Mouse (Mus musculus) intestine, embryonic 14.5 days (tissue): ENCODE data around the gene Bst1. TPM values are rescaled to one million over a fixed set of nuclear protein-coding genes. Genes with fewer than 3 reads are reported as not detected.

ENCODE experiments used
- ATAC-seq: fragments of 200-750 bp; cut with Nextera tagmentation; replicated peaks from 2 replicates; pipeline ENCODE4 v1.8.0; 2017; ENCODE audit warnings: low read depth, moderate number of reproducible peaks, moderate TSS enrichment, moderate library complexity; ENCODE audit not compliant: low FRiP score, low TSS enrichment
- DNase-seq: peaks from one replicate; pipeline ENCODE4 v3.0.0-alpha.2; 2018; ENCODE audit warnings: low spot score
- H3K27ac ChIP-seq: fragments of 300-500 bp; sonication (generic); 2 replicates; pipeline ENCODE4 v1.5.1; 2014; ENCODE audit warnings: low read depth, mild to moderate bottlenecking, control low read depth
- H3K27me3 ChIP-seq: fragments of 300-500 bp; sonication (generic); replicated peaks from 2 replicates; pipeline ENCODE4 v1.6.1; 2014; ENCODE audit warnings: low read length, control low read depth; ENCODE audit not compliant: control insufficient read depth, insufficient read depth
- H3K36me3 ChIP-seq: fragments of 300-500 bp; sonication (generic); 2 replicates; pipeline ENCODE4 v1.6.1; 2014; ENCODE audit warnings: low read length, control low read depth; ENCODE audit not compliant: control insufficient read depth, insufficient read depth
- H3K4me1 ChIP-seq: fragments of 300-500 bp; sonication (generic); replicated peaks from 2 replicates; pipeline ENCODE4 v1.6.1; 2014; ENCODE audit warnings: low read length, control low read depth, mixed read lengths; ENCODE audit not compliant: control insufficient read depth, insufficient read depth
- H3K4me2 ChIP-seq: fragments of 300-500 bp; sonication (generic); 2 replicates; pipeline ENCODE4 v1.6.1; 2014; ENCODE audit warnings: low read length
- H3K4me3 ChIP-seq: fragments of 300-500 bp; sonication (generic); 2 replicates; pipeline ENCODE4 v1.5.1; 2014; ENCODE audit warnings: low read depth, low read length, control low read depth, mixed read lengths
- H3K9ac ChIP-seq: fragments of 300-500 bp; sonication (generic); 2 replicates; pipeline ENCODE4 v1.6.1; 2014; ENCODE audit warnings: mild to moderate bottlenecking, low read length
- H3K9me3 ChIP-seq: fragments of 300-500 bp; sonication (generic); 2 replicates; pipeline ENCODE4 v1.6.1; 2016; ENCODE audit warnings: low read length, control low read depth; ENCODE audit not compliant: control insufficient read depth
- WGBS: fragments of 180-500 bp; shearing (Covaris S2); extraction: QIAGEN DNeasy Blood & Tissue Kit; methylation state at CpG from one replicate; pipeline ENCODE4 v1.1.7; 2014; 5-methylcytosine and 5-hydroxymethylcytosine counted together
- polyA plus RNA-seq: library from polyadenylated mRNA; unstranded; fragments of >200 nt; fragmentation: Nextera tagmentation; extraction: Ambion mirVana; gene quantifications from 2 replicates; pipeline ENCODE4 v1.2.1, GENCODE M21; 2014

Bst1 gene
- polyA plus RNA-seq, 1 experiment from 2014 or later, result 0.38 TPM

DNA sequence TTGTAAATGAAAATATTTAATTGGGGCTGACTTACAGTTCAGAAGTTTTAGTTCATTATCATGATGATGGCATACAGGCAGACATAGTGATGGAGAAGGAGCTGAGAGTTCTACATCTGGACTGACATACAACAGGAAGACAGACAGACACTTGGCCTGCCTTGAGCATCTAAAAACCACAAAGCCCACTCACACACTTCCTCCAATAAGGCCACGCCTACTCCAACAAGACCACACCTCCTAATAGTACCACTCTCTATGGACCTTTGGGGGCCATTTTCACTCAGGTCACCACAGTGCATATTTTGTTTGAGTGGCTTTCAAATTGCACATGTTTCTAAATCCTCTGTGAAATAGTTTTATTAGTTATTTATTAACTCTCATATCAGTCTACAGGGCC, 53.2 kb downstream of the Bst1 start:
- no peaks in the 10 kb centered on the region for H3K27me3 ChIP-seq
- H3K27ac ChIP-seq, result no peak overlapping the region
- H3K9me3 ChIP-seq, result no peaks in the 10 kb centered on the region
- ATAC-seq, result no peak
- no peak overlapping the region for H3K4me2 ChIP-seq
- 73% methylated on average over 1 of the region's 1 CpGs for WGBS
- no peak overlapping the region for H3K9ac ChIP-seq
- DNase-seq, result no peak
- 0 out of 2 replicates have a peak, but pooled peaks cover 3% of the 10 kb centered on the region for H3K4me1 ChIP-seq
- no peak overlapping the region for H3K4me3 ChIP-seq
- H3K36me3 ChIP-seq, result no peaks in the 10 kb centered on the region

DNA sequence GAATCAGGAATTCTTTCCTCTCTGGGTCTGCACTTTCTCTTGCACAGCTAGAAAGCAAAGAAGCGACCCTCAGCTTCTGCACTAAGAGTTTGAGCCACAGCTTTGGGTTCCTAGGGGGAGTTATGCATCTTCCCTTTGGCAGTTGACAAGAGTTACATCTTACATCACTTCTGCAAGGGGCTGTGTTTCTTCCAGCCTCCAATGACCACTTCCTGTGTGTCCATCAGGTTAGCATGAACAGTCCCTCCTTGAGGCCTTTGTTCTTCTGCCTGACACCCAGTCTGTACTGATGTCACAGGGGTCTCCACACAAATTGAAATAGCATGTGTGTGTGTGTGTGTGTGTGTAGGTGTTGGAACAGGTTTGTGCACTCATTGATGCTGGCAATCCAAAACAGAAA, 54.0 kb downstream of the Bst1 start:
- Histone ChIP-seq H3K36me3 (no peaks in the 10 kb centered on the region), H3K9me3 (no peaks in the 10 kb centered on the region), H3K4me1 (0 out of 2 replicates have a peak, but pooled peaks cover 3% of the 10 kb centered on the region), H3K4me2 (no peak overlapping the region), H3K9ac (no peak overlapping the region), H3K27me3 (no peaks in the 10 kb centered on the region), H3K27ac (no peak overlapping the region), H3K4me3 (no peak overlapping the region)
- DNase-seq (no peak), ATAC-seq (no peak)
- 54% methylated on average over 1 of the region's 1 CpGs for whole genome bisulfite sequencing

DNA sequence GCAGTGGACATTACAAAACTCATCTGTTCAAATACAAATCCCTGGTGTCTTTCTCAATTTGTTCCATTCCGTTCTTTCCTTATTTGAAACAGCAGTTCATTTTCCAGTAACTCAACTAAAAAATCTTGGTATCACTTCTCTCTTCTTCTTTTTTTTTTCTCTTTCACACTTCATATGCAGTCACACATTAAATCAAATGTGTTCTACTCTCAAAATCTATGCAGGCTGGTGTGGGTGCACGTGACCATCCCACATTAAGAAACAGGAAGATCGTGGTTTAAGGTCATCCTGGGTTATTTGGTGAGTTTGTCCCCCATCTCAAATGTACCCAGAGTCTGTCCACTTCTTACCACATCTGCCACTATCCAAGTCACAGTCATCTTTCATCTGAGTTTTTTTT, 63.3 kb downstream of the Bst1 start:
- Histone ChIP-seq H3K27ac (no peak overlapping the region), H3K4me1 (no peaks in the 10 kb centered on the region; the same call in 1 of the 2 replicates), H3K4me3 (no peak overlapping the region), H3K36me3 (no peaks in the 10 kb centered on the region), H3K4me2 (no peak overlapping the region), H3K9me3 (no peaks in the 10 kb centered on the region), H3K27me3 (no peaks in the 10 kb centered on the region), H3K9ac (no peak overlapping the region)
- 91% methylated on average over 3 of the region's 3 CpGs for WGBS
- no peak for ATAC-seq
- no peak for DNase-seq

DNA sequence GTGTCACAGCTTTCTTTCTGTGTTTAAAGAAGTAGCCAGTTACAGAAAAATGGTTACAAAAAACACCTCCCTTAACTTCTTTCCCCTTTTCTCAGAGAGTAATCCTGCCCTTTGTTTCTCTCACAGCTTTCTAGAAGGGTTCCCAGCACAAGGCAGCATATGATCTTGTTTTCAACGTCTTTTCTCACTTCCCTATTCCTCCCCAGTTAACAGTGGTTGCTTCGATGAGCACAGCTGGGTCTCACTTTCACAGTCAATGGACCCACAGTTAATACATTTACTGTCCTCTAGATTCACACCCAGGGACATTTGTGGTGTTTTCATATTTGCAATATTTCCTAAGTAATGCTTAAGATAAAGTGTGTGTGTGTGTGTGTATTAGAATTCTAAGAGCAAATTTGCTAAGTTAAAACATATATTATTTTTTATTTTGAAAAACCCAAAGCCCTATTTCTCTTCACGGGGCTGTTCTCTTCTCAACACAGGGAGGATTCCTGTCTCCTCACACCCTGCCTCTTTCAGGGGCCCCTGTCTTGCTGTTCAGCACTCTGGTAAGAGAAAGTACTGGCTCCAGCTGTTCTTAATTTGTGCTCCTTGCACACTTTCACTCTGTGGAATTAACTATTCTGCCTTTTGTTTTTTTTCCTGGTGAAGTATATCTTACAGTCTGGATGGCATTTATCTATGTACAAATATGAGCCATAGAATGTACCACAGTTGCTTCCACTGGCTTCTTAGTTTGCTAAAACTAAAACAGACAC, 66.6 kb downstream of the Bst1 start:
- Histone ChIP-seq H3K36me3 (no peaks in the 10 kb centered on the region), H3K9me3 (no peaks in the 10 kb centered on the region), H3K9ac (no peak overlapping the region), H3K4me1 (no peaks in the 10 kb centered on the region; the same call in 1 of the 2 replicates), H3K4me3 (no peak overlapping the region), H3K27me3 (no peaks in the 10 kb centered on the region), H3K4me2 (no peak overlapping the region), H3K27ac (no peak overlapping the region)
- WGBS, result 43% methylated on average over 3 of the region's 3 CpGs
- DNase-seq (no peak), ATAC-seq (no peak)

DNA sequence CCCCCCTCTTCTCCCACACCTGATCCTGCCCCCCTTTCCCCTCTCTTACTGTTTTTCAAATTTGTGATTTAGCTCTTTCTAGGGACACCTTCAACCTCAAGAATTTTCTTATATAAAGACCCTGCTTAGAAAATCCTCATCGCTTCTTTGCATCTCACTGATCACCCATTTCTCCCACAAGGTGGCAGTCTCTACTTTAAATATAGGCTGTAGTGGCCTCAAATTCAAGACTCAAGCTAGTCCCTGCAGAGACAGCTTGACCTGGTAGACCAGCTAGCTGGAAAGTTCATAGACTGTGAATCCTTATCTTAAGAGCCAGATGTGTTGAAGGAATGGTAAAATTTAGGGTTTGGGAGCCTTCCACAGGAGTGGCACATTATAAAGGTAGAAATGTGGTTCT, 73.7 kb downstream of the Bst1 start:
- H3K27me3 ChIP-seq, result no peaks in the 10 kb centered on the region
- no peak overlapping the region for H3K4me2 ChIP-seq
- no peak overlapping the region for H3K4me3 ChIP-seq
- WGBS, result 17% methylated on average over 1 of the region's 1 CpGs
- DNase-seq, result no peak
- H3K9ac ChIP-seq, result no peak overlapping the region
- H3K9me3 ChIP-seq, result no peaks in the 10 kb centered on the region
- ATAC-seq, result no peak
- H3K4me1 ChIP-seq, result no peaks in the 10 kb centered on the region
- no peak overlapping the region for H3K27ac ChIP-seq
- H3K36me3 ChIP-seq, result no peaks in the 10 kb centered on the region

Other genes with a start within 250 kb of the Bst1 start
- 9.8 and 11.0 TPM in 2 replicates for gene Cc2d2a, start 156.5 kb upstream of the Bst1 start, polyA plus RNA-seq
- gene Fbxl5, start 2.8 kb downstream of the Bst1 start, polyA plus RNA-seq, result 65.6 and 71.0 TPM in 2 replicates
- 14.4 and 15.8 TPM in 2 replicates for gene Cd38, start 49.7 kb downstream of the Bst1 start, polyA plus RNA-seq
- gene Gm7879, start 94.3 kb downstream of the Bst1 start, polyA plus RNA-seq, result not detected in 2 replicates
- 28.7 and 28.8 TPM in 2 replicates for gene Fgfbp1, start 162.9 kb downstream of the Bst1 start, polyA plus RNA-seq